Mouse (Mus musculus) kidney, adult 2 months (tissue): Measurements from ENCODE around the gene Vmn1r66.

Experiments
- CTCF ChIP-seq: fragments of 200-500 bp; conservative IDR thresholded peaks from 2 replicates; pipeline ENCODE4 v1.5.1; 2011; ENCODE audit warnings: low read depth, mild to moderate bottlenecking, control low read depth, low read length, moderate library complexity, mixed read lengths; ENCODE audit not compliant: insufficient read depth, insufficient read length
- POLR2A ChIP-seq: fragments of 200-500 bp; IDR thresholded peaks from one replicate; pipeline ENCODE4 v1.6.1; 2011; ENCODE audit warnings: low read depth, low read length, control low read depth

DNA sequence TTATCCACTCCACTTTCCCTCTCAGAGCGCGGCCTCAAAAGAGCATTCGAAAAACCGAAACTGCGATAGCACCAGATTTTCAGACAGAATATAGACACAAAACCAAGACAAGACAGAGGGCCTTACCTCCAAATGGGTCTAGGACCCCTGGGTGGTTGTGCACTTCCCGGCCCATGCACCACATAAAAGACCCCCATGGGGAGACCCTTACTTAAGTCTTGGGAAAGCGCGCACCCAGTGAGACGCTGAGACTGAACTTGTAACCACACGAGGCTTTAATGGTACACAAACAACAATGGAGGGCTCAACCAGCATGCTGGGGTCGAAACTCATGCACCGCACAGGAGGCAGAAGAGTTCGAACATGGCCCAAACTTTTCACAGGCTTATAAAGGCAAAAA lies 25.7 kb downstream of the Vmn1r66 start:
- TF ChIP-seq CTCF (no peak), POLR2A (no peak)
